In genomic region chr14:20432420-20432819, GRCm38 (mm10) we compare ENCODE assay signal across 20 mouse cellular contexts. TPM values are rescaled to one million over a fixed set of nuclear protein-coding genes. Genes with fewer than 3 reads are reported as not detected.
DNase-seq lines count a peak whose midpoint lies in the region; TF ChIP-seq lines count a peak whose summit lies in the region.
"Had no signal": no experiment of that assay in that cellular context is flagged by ENCODE, and none has a peak within 500 bp of the region (broad histone marks: within the 10 kb centered on the region; RNA-seq: fewer than 3 reads in every experiment).

No protein-coding gene starts in this region.

- no peaks in the 10 kb centered on the region for H3K27me3 ChIP-seq in cerebellum, adult 2 months (ENCODE audit: control insufficient read depth, insufficient read depth, low read length)
- no peaks in the 10 kb centered on the region for H3K27me3 ChIP-seq in forebrain, embryonic 10.5 days (ENCODE audit: poor library complexity, severe bottlenecking)
- H3K27me3 ChIP-seq: hindbrain, embryonic 12.5 days had no signal

- H3K4me1 ChIP-seq in cerebellum, adult 2 months (ENCODE audit: control insufficient read depth, insufficient read depth, low read length), result no peaks in the 10 kb centered on the region; the same call in 1 of the 2 replicates
- no peaks in the 10 kb centered on the region for H3K4me1 ChIP-seq in forebrain, embryonic 10.5 days
- H3K4me1 ChIP-seq: heart, embryonic 10.5 days; hindbrain, embryonic 12.5 days had no signal

- H3K9me3 ChIP-seq in forebrain, embryonic 10.5 days, result no peaks in the 10 kb centered on the region
- H3K9me3 ChIP-seq: G1E; heart, embryonic 10.5 days; hindbrain, embryonic 12.5 days had no signal

- no peak overlapping the region for H3K27ac ChIP-seq in cerebellum, adult 2 months (ENCODE audit: insufficient read depth, low read length)
- peak overlapping the region; percentile 91 for H3K27ac ChIP-seq in gastrocnemius, adult 2 months
- no peak overlapping the region for H3K27ac ChIP-seq in forebrain, embryonic 10.5 days
- H3K27ac ChIP-seq: heart, embryonic 10.5 days; hindbrain, embryonic 12.5 days had no signal

- no peak for TF ChIP-seq CTCF in cerebellum, adult 2 months (IDR thresholded peaks at IDR 0.05; ENCODE audit: borderline replicate concordance, insufficient read depth, low read depth, low read length)
- TF ChIP-seq CTCF in gastrocnemius, adult 2 months (IDR thresholded peaks at IDR 0.05), result no peak; the same call in 1 of the 2 replicates

- TF ChIP-seq POLR2A in cerebellum, adult 2 months (IDR thresholded peaks at IDR 0.05; ENCODE audit: borderline replicate concordance, insufficient read depth, low read length), result no peak

- WGBS in cerebellum, adult 2 months, result 57% methylated on average over 4 of the region's 4 CpGs
- WGBS in forebrain, embryonic 10.5 days, result 88% methylated on average over 4 of the region's 4 CpGs

- intact Hi-C loops in gastrocnemius, adult 2 months (cut with DNase I), result no loop called here
- intact Hi-C loops in gastrocnemius, postnatal 36 days (cut with DNase I), result no loop called here

- peak; percentile 13 to 25 for DNase-seq in cerebellum, adult 2 months
- no peak for DNase-seq in cerebellum, adult 9-11 months
- peak; percentile 54 for DNase-seq in gastrocnemius, adult 2 months
- no peak for DNase-seq in gastrocnemius, postnatal 36 days
- DNase-seq in retina, postnatal 1 day, result peak; percentile 32
- no peak for DNase-seq in retina, embryonic 14.5 days (ENCODE audit: low spot score)
- peak; percentile 17 for DNase-seq in telencephalon, adult 2 months (ENCODE audit: low read depth, low spot score)
- no peak for DNase-seq in forebrain, embryonic 10.5 days (ENCODE audit: extremely low spot score, low spot score)
- DNase-seq: adrenal gland, postnatal 14 days; B cell, adult 2 months; embryo, embryonic 11 days; heart, adult 18-20 months; heart, postnatal 10 days; heart, postnatal 4 days had no signal

- no peak overlapping the region for H3K4me3 ChIP-seq in cerebellum, adult 2 months (replicated peaks; ENCODE audit: insufficient read depth, low read depth, low read length)
- H3K4me3 ChIP-seq in gastrocnemius, adult 2 months, result peak overlapping the region; percentile 62
- no peak overlapping the region for H3K4me3 ChIP-seq in forebrain, embryonic 10.5 days
- H3K4me3 ChIP-seq: heart, embryonic 10.5 days; hindbrain, embryonic 12.5 days had no signal

- H3K36me3 ChIP-seq in forebrain, embryonic 10.5 days (replicated peaks), result no peaks in the 10 kb centered on the region
- H3K36me3 ChIP-seq: G1E; heart, embryonic 10.5 days; hindbrain, embryonic 12.5 days had no signal

RNA-seq across cellular contexts. Expression of gene Cfap70, which starts 19.6 kb away (rescaled TPM):
- 0.38 and 0.76 TPM in 2 replicates for polyA plus RNA-seq in cerebellum, adult 2 months (2012; rRNA removed)
- under 1 TPM; 0.05 to 0.33 TPM for total RNA-seq in gastrocnemius, adult 2 months (2021)
- under 1 TPM; 0.08 to 0.22 TPM for total RNA-seq in gastrocnemius, postnatal 36 days (2021)
- 0.55 and 1.3 TPM in 2 replicates for polyA plus RNA-seq in forebrain, embryonic 10.5 days (2016; fragmentation: Nextera tagmentation; extraction: Ambion mirVana)
- total RNA-seq: G1E had no signal
- polyA plus RNA-seq: CD4-positive, CD25-positive, alpha-beta regulatory T cell, adult 4 months; G1E; inflammation-experienced regulatory T-cells, adult 6 months; intestine, postnatal 0 days had no signal

RNA-seq across cellular contexts. Expression of gene Mrps16, which starts 39.0 kb away (rescaled TPM):
- 52.8 and 53.5 TPM in 2 replicates for polyA plus RNA-seq in cerebellum, adult 2 months (2012; rRNA removed)
- total RNA-seq in gastrocnemius, adult 2 months (2021), result 10 to 100 TPM; 43.1 to 57.5 TPM
- total RNA-seq in gastrocnemius, postnatal 36 days (2021), result 10 to 100 TPM; 40.4 to 41.3 TPM
- polyA plus RNA-seq in forebrain, embryonic 10.5 days (2016; fragmentation: Nextera tagmentation; extraction: Ambion mirVana), result 78.0 and 78.5 TPM in 2 replicates

RNA-seq across cellular contexts. Expression of gene Dnajc9, which starts 43.7 kb away (rescaled TPM):
- polyA plus RNA-seq in cerebellum, adult 2 months (2012; rRNA removed), result 55.9 and 57.7 TPM in 2 replicates
- total RNA-seq in gastrocnemius, adult 2 months (2021), result 10 to 100 TPM in 1 of 2 experiments, 1 to 10 TPM in 1; 8.4 to 12.4 TPM
- 10 to 100 TPM in 1 of 2 experiments, 1 to 10 TPM in 1; 7.3 to 11.8 TPM for total RNA-seq in gastrocnemius, postnatal 36 days (2021)
- 374 and 381 TPM in 2 replicates for polyA plus RNA-seq in forebrain, embryonic 10.5 days (2016; fragmentation: Nextera tagmentation; extraction: Ambion mirVana)

RNA-seq across cellular contexts. Expression of gene Anxa7, which starts 47.5 kb away (rescaled TPM):
- 69.6 and 72.2 TPM in 2 replicates for polyA plus RNA-seq in cerebellum, adult 2 months (2012; rRNA removed)
- 10 to 100 TPM; 38.8 to 66.8 TPM for total RNA-seq in gastrocnemius, adult 2 months (2021)
- total RNA-seq in gastrocnemius, postnatal 36 days (2021), result 10 to 100 TPM; 29.1 to 36.8 TPM
- 18.7 and 18.8 TPM in 2 replicates for polyA plus RNA-seq in forebrain, embryonic 10.5 days (2016; fragmentation: Nextera tagmentation; extraction: Ambion mirVana)

Comparison
In these comparisons a context has a peak if more than half of its experiments do, and no peak if none do; other contexts are left out.
1. DNase-seq: peak in cerebellum, adult 2 months (2 of 2), gastrocnemius, adult 2 months (single experiment), retina, postnatal 1 day (single experiment) and telencephalon, adult 2 months (single experiment); none in cerebellum, adult 9-11 months (single experiment), gastrocnemius, postnatal 36 days (0 of 2), retina, embryonic 14.5 days (single experiment) and forebrain, embryonic 10.5 days (single experiment).